Mouse (Mus musculus) lung, embryonic 14.5 days (tissue): ENCODE results near the gene Tbc1d10c. TPM values are rescaled to one million over a fixed set of nuclear protein-coding genes. Genes with fewer than 3 reads are reported as not detected.

Source experiments
- ATAC-seq: fragments of 200-750 bp; cut with Nextera tagmentation; 2 replicates; pipeline ENCODE4 v1.8.0; 2017; ENCODE audit warnings: mild to moderate bottlenecking, moderate TSS enrichment, moderate library complexity; ENCODE audit not compliant: insufficient read depth
- DNase-seq: peaks from one replicate; pipeline ENCODE4 v3.0.0-alpha.2; 2015
- H3K27ac ChIP-seq: fragments of 300-500 bp; sonication (generic); 2 replicates; pipeline ENCODE4 v1.5.1; 2014; ENCODE audit warnings: low read depth, mild to moderate bottlenecking, moderate library complexity
- H3K27me3 ChIP-seq: fragments of 300-500 bp; sonication (generic); 2 replicates; pipeline ENCODE4 v1.6.1; 2014; ENCODE audit warnings: low read length, control low read depth; ENCODE audit not compliant: insufficient read depth
- H3K36me3 ChIP-seq: fragments of 300-500 bp; sonication (generic); 2 replicates; pipeline ENCODE4 v1.6.1; 2014; ENCODE audit warnings: control low read depth; ENCODE audit not compliant: insufficient read depth
- H3K4me1 ChIP-seq: fragments of 300-500 bp; sonication (generic); 2 replicates; pipeline ENCODE4 v1.6.1; 2014; ENCODE audit warnings: antibody characterized with exemption, control low read depth; ENCODE audit not compliant: insufficient read depth
- H3K4me2 ChIP-seq: fragments of 300-500 bp; sonication (generic); 2 replicates; pipeline ENCODE4 v1.6.1; 2014; ENCODE audit warnings: mild to moderate bottlenecking
- H3K4me3 ChIP-seq: fragments of 300-500 bp; sonication (generic); 2 replicates; pipeline ENCODE4 v1.5.1; 2014; ENCODE audit warnings: low read depth, low read length
- H3K9ac ChIP-seq: fragments of 300-500 bp; sonication (generic); 2 replicates; pipeline ENCODE4 v1.6.1; 2014
- H3K9me3 ChIP-seq: fragments of 300-500 bp; sonication (generic); 2 replicates; pipeline ENCODE4 v1.6.1; 2016; ENCODE audit warnings: low read depth, low read length, control low read depth
- CTCF ChIP-seq: IDR thresholded peaks from 2 replicates; pipeline ENCODE4 v1.5.1; 2016; ENCODE audit warnings: antibody characterized with exemption, low read depth
- WGBS: fragments of 180-500 bp; shearing (Covaris S2); extraction: QIAGEN DNeasy Blood & Tissue Kit; methylation state at CpG from one replicate; pipeline ENCODE4 v1.1.7; 2014; 5-methylcytosine and 5-hydroxymethylcytosine counted together
- polyA plus RNA-seq: library from polyadenylated mRNA; unstranded; fragments of >200 nt; fragmentation: Nextera tagmentation; extraction: Ambion mirVana; gene quantifications from 2 replicates; pipeline ENCODE4 v1.2.1, GENCODE M21; 2014

Tbc1d10c gene
- polyA plus RNA-seq, 1 experiment from 2014 or later: 2.4 TPM

GRCm38 (mm10) chr19:4181892-4182291 lies 9.2 kb downstream of the Tbc1d10c start:
- TF ChIP-seq CTCF: no peak
- H3K4me2 ChIP-seq: no peak overlapping the region
- no peak overlapping the region for H3K4me3 ChIP-seq
- 30% methylated on average over 3 of the region's 3 CpGs for WGBS
- H3K27ac ChIP-seq: no peak overlapping the region
- H3K4me1 ChIP-seq: no peaks in the 10 kb centered on the region
- peak; percentile 78 for DNase-seq
- ATAC-seq: peak; percentile 38; the same call in 1 of the 2 replicates
- H3K27me3 ChIP-seq: no peaks in the 10 kb centered on the region
- H3K36me3 ChIP-seq: no peaks in the 10 kb centered on the region
- no peak overlapping the region for H3K9ac ChIP-seq
- no peaks in the 10 kb centered on the region for H3K9me3 ChIP-seq

DNA sequence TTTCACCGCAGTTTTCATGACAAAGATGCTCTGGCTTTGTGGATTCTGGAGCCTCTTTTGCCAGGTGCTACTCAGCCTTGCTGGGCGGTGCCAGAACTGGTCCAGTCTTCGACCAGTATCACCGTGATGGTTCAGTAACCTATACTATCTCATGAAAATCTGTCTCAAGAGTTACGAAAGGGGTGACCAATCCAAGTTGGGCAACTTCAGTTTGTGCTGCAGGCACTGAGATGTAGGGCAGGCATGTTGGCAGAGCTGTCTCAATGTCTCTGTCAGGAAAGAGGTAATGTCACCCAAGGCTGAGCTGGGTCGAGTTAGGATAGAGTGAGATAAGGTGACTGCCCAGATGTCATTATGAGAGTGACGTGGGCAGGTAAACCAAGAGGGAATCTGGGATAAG lies 10.7 kb downstream of the Tbc1d10c start:
- Histone ChIP-seq H3K9ac (no peak overlapping the region), H3K27me3 (no peaks in the 10 kb centered on the region), H3K9me3 (no peaks in the 10 kb centered on the region), H3K4me1 (no peaks in the 10 kb centered on the region; the same call in 1 of the 2 replicates), H3K4me2 (no peak overlapping the region), H3K36me3 (no peaks in the 10 kb centered on the region), H3K4me3 (no peak overlapping the region), H3K27ac (no peak overlapping the region)
- 82% methylated on average over 7 of the region's 7 CpGs for WGBS
- TF ChIP-seq CTCF: no peak
- no peak for DNase-seq
- ATAC-seq: no peak

- WGBS: 3% methylated on average over 11 of the region's 11 CpGs
- H3K4me2 ChIP-seq: peak within 1 kb of the TSS; percentile 51
- H3K27me3 ChIP-seq: no peaks in the 10 kb centered on the region
- H3K36me3 ChIP-seq: no peaks in the 10 kb centered on the region
- H3K4me1 ChIP-seq: peaks cover 3% of the 10 kb centered on the region; the same call in 1 of the 2 replicates
- peak; percentile 52 for DNase-seq
- H3K27ac ChIP-seq: no peak within 1 kb of the TSS
- ATAC-seq: peak; percentile 64
- no peak within 1 kb of the TSS for H3K4me3 ChIP-seq
- H3K9me3 ChIP-seq: no peaks in the 10 kb centered on the region
- H3K9ac ChIP-seq: peak within 1 kb of the TSS; percentile 32; the same call in 1 of the 2 replicates
- TF ChIP-seq CTCF: no peak
These were observed 15.6 kb downstream of the Tbc1d10c start, which contains the start of gene Carns1 for GRCm38 (mm10) chr19:4175368-4175947. Gene Carns1 (minus strand): TSS chr19:4175479.

DNA sequence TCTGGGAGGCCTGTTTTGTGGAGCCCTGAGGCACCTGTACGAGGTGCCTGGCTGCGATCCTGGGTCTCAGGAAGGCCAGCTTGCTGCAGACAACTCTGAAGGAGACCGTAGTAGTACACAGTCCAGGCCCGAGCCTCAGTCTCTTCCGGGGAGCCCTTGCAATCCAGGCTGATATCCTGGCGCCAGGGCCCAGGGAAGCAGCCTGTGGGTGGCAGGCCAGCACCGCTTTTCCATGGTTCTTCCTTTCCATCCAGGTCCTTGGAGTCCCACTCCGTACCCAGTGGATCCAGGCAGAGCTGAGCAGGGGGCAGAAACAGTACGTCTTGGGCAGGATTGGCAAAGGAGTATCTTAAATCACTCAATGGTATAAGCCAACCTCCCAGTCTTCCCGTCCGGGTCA lies 18.2 kb downstream of the Tbc1d10c start:
- no peak overlapping the region for H3K4me2 ChIP-seq
- H3K27ac ChIP-seq: no peak overlapping the region
- no peaks in the 10 kb centered on the region for H3K9me3 ChIP-seq
- no peak for TF ChIP-seq CTCF
- DNase-seq: no peak
- peaks cover 3% of the 10 kb centered on the region; the same call in 1 of the 2 replicates for H3K4me1 ChIP-seq
- no peak overlapping the region for H3K4me3 ChIP-seq
- no peak overlapping the region for H3K9ac ChIP-seq
- no peak for ATAC-seq
- H3K27me3 ChIP-seq: no peaks in the 10 kb centered on the region
- no peaks in the 10 kb centered on the region for H3K36me3 ChIP-seq
- WGBS: 52% methylated on average over 11 of the region's 11 CpGs

DNA sequence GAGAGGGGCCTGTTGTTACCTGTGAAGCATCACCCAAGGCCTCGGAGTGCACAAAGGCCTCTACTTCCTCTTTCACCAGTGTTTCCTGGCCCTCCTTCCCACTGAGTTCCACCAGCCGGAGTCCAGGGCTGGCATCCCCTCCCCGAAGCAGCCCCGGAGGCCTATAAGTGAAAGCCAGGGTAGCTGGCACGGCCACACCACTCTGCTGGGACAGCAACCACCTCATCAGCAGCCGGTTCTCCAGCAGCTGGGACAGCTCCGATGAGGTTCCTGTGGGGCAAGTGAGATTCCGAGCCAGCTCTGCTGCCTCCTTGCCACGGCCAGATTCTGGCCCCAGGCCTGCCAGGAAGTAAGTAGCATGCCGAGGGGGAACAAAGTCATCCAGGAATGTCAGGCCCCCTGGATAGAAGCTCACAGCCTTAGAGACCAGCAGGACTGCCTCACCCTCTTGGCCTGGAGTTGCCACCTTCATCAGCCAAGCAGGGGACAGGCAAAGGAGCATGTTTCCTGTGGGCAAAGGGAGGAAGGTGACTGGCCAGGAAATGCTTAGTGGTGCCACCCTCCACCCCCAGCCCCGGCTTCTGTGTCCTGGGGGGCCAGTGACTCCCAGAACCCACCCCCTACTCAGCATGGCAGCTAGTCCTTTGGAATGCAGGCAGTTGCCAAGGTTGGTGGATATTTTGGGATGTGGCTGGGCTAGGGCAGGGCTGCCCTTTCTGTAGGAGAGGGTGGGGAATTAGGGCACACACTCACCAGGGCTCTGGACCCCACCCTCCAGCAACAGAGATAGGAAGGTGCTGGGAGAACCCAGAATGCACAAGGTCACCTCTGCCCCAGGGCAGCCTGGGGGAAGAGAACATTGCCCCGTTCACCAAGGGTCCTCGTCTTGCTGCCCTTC lies 19.4 kb downstream of the Tbc1d10c start:
- no peak overlapping the region; the same call in 1 of the 2 replicates for H3K9ac ChIP-seq
- no peak for TF ChIP-seq CTCF
- H3K4me3 ChIP-seq: no peak overlapping the region
- ATAC-seq (no peak), DNase-seq (no peak)
- peak overlapping the region; percentile 24; the same call in 1 of the 2 replicates for H3K27ac ChIP-seq
- H3K27me3 ChIP-seq: no peaks in the 10 kb centered on the region
- no peak overlapping the region for H3K4me2 ChIP-seq
- no peaks in the 10 kb centered on the region for H3K9me3 ChIP-seq
- WGBS: 53% methylated on average over 13 of the region's 13 CpGs
- H3K36me3 ChIP-seq: no peaks in the 10 kb centered on the region
- peaks cover 3% of the 10 kb centered on the region; the same call in 1 of the 2 replicates for H3K4me1 ChIP-seq

DNA sequence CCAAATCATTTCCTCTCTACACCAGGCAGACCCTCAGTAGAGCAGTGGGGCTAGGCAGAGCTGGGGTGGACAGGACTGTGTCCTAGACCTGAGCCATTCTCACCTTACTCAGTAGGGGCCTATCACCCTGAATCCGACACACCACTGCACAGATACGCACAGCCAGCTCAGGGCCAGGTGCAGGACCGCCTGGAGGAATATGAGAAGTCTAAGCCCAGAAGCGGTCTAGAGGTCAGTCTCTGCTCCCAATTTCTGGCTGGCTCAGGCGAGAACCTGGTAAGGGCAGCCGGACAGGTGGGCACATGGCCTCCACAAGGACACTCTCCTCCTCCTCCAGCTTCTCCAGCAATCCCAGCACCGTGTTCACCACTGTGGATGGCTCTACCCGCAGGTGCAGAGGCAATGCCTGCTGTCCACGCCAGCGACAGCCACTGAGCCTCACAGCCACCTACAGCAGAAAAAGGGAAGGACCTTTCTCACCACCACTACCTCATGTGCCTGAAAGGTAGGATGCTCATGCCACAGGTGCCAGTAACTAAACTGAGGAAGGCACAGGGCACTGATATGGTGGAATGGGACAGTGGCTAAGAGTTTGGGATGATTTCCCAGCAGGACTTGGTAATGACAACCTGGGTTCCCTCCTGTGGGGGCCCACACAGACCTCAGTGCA lies 20.2 kb downstream of the Tbc1d10c start:
- Histone ChIP-seq H3K9me3 (no peaks in the 10 kb centered on the region), H3K27ac (no peak overlapping the region), H3K4me2 (no peak overlapping the region; the same call in 1 of the 2 replicates), H3K4me1 (peaks cover 3% of the 10 kb centered on the region; the same call in 1 of the 2 replicates), H3K9ac (no peak overlapping the region; the same call in 1 of the 2 replicates), H3K36me3 (no peaks in the 10 kb centered on the region), H3K4me3 (no peak overlapping the region), H3K27me3 (no peaks in the 10 kb centered on the region)
- 85% methylated on average over 10 of the region's 10 CpGs for WGBS
- DNase-seq (no peak), ATAC-seq (no peak)
- TF ChIP-seq CTCF: no peak
